Mouse (Mus musculus) ES-Bruce4 (cell line): ENCODE data around the gene Sirt6. TPM values are rescaled to one million over a fixed set of nuclear protein-coding genes. Genes with fewer than 3 reads are reported as not detected.
A peak's percentile ranks its signal among the peaks of the same experiment; 100 is the strongest.
"Not testable (repeated sequence)": the region's sequence is repeated elsewhere in the genome, so short reads cannot be mapped to it uniquely, and the experiment has no call there.

ENCODE experiments used
- H3K27ac ChIP-seq: 2 replicates; pipeline ENCODE4 v1.5.1; 2012; ENCODE audit warnings: low read length, inconsistent platforms; ENCODE audit not compliant: insufficient read depth
- H3K27me3 ChIP-seq: 2 replicates; pipeline ENCODE4 v1.6.1; 2012; ENCODE audit warnings: mild to moderate bottlenecking, low read length, inconsistent platforms; ENCODE audit not compliant: control insufficient read depth, poor library complexity, insufficient read depth, severe bottlenecking
- H3K36me3 ChIP-seq: 2 replicates; pipeline ENCODE4 v1.6.1; 2012; ENCODE audit warnings: inconsistent platforms, mild to moderate bottlenecking, low read length, moderate library complexity; ENCODE audit not compliant: control insufficient read depth, poor library complexity, insufficient read depth, severe bottlenecking
- H3K4me1 ChIP-seq: one replicate; pipeline ENCODE4 v1.8.1; 2011; ENCODE audit warnings: low read length; ENCODE audit not compliant: control insufficient read depth, insufficient read depth
- H3K4me3 ChIP-seq: 2 replicates; pipeline ENCODE4 v1.5.1; 2011; ENCODE audit warnings: low read depth, mild to moderate bottlenecking, low read length
- H3K9ac ChIP-seq: 2 replicates; pipeline ENCODE4 v1.6.1; 2012; ENCODE audit warnings: low read depth, mild to moderate bottlenecking, inconsistent platforms; ENCODE audit not compliant: poor library complexity, severe bottlenecking
- H3K9me3 ChIP-seq: replicated peaks from 2 replicates; pipeline ENCODE4 v1.6.1; 2012; ENCODE audit warnings: mild to moderate bottlenecking, low read length, inconsistent platforms; ENCODE audit not compliant: control insufficient read depth, poor library complexity, insufficient read depth, severe bottlenecking
- CTCF ChIP-seq: IDR thresholded peaks from one replicate; pipeline ENCODE4 v1.8.1; 2011; ENCODE audit warnings: low read depth, low read length
- EP300 ChIP-seq: IDR thresholded peaks from 2 replicates; pipeline ENCODE4 v1.6.1; 2011; ENCODE audit warnings: low read depth, low read length; ENCODE audit not compliant: insufficient read depth
- POLR2A ChIP-seq: IDR thresholded peaks from one replicate; pipeline ENCODE4 v1.8.1; 2011; ENCODE audit warnings: low read length; ENCODE audit not compliant: insufficient read depth
- polyA plus RNA-seq: library from polyadenylated mRNA; stranded (reverse); fragments of >200 nt; gene quantifications from 2 replicates; pipeline ENCODE4 v1.2.4, GENCODE M21; 2011; ENCODE audit warnings: low read depth; ENCODE audit not compliant: missing spikeins, insufficient read depth, insufficient read length

The Sirt6 gene
- polyA plus RNA-seq = 15.0 and 16.6 TPM in 2 replicates

GRCm38 (mm10) chr10:81626994-81627835 lies at the start of gene Sirt6:
Gene Sirt6, minus strand, starts transcription at chr10:81627797.
- H3K36me3 ChIP-seq = no peaks in the 10 kb centered on the region
- no peaks in the 10 kb centered on the region for H3K9me3 ChIP-seq
- TF ChIP-seq CTCF (no peak), POLR2A (peak; percentile 93), EP300 (peak; percentile 83; the same call in 1 of the 2 replicates)
- H3K4me1 ChIP-seq = peaks cover 8% of the 10 kb centered on the region
- H3K27ac ChIP-seq = peak within 1 kb of the TSS; percentile 88
- peak within 1 kb of the TSS; percentile 90 for H3K4me3 ChIP-seq
- H3K27me3 ChIP-seq = no peaks in the 10 kb centered on the region
- peak within 1 kb of the TSS; percentile 68 for H3K9ac ChIP-seq

GRCm38 (mm10) chr10:81656174-81656573 lies 28.6 kb upstream of the Sirt6 start:
- peak; percentile 27; the same call in 1 of the 2 replicates for TF ChIP-seq EP300
- no peak for TF ChIP-seq POLR2A
- Histone ChIP-seq H3K36me3 (peaks cover 5% of the 10 kb centered on the region; the same call in 1 of the 2 replicates), H3K27me3 (no peaks in the 10 kb centered on the region), H3K27ac (peak overlapping the region; percentile 95), H3K9ac (no peak overlapping the region), H3K4me1 (peaks cover 2% of the 10 kb centered on the region), H3K4me3 (no peak overlapping the region), H3K9me3 (peaks cover 38% of the 10 kb centered on the region)

- no peak overlapping the region for H3K9ac ChIP-seq
- peaks cover 34% of the 10 kb centered on the region for H3K9me3 ChIP-seq
- no peaks in the 10 kb centered on the region for H3K27me3 ChIP-seq
- H3K4me1 ChIP-seq = peaks cover 2% of the 10 kb centered on the region
- H3K27ac ChIP-seq = peak overlapping the region; percentile 95
- H3K4me3 ChIP-seq = no peak overlapping the region
- TF ChIP-seq EP300 (peak; percentile 95), POLR2A (no peak)
- H3K36me3 ChIP-seq = peaks cover 7% of the 10 kb centered on the region; the same call in 1 of the 2 replicates
Measured at GRCm38 (mm10) chr10:81655178-81655577, 27.6 kb upstream of the Sirt6 start.

DNA sequence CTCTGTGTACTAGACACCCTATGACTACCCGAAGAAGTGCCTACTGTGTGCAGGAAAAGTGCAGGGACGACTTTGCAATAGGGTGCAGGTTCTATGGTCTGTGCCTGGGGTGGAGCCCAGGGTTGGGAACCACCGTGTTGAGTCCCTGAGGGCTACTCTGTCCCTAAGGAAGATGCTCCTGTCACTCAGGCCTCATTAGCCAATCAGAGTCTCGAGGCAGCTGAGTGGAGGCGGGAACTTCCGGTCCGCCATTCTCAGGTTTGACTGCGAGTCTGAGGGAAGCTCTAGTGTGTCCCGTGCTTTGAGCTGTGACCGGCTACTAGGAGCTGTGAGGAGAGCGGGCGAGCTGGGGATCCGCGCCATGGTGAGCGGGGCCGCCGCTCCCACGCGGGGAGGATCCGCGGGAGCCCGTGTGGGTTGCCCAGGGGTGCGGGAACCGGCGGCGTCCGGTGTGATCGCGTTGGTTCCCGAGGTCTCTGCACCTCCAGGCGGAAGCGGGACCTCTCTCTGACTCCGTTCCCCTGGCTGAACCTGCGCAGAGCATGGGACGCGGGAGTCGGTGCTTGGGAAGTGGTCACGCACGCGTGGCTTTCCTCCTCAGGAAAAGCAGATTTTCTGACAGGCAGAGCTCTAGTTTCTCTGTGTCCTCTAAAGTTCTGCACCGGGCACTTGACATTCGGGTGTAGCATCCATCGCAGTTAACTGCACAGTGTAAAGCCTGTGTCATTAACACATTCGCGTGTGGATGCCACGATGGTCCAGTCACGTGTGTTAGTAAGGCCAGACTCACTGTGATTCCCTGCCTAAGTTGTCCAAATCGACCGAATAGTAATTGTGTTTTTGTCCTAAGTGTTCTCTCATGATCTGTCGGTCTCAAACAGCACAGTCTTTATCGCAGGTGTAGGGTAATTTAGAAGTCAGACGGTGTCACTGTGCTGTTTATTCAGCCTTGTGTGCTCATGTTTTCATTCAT lies 21.5 kb upstream of the Sirt6 start, which contains the start of gene Gm10778:
Gene Gm10778, plus strand, starts transcription at position 257 of the 973 bp plus-strand sequence.
- H3K9ac ChIP-seq = peak within 1 kb of the TSS; percentile 67
- H3K4me1 ChIP-seq, H3K9me3 ChIP-seq, H3K27me3 ChIP-seq, H3K27ac ChIP-seq, H3K36me3 ChIP-seq: not testable (repeated sequence)
- H3K4me3 ChIP-seq = peak within 1 kb of the TSS; percentile 97

DNA sequence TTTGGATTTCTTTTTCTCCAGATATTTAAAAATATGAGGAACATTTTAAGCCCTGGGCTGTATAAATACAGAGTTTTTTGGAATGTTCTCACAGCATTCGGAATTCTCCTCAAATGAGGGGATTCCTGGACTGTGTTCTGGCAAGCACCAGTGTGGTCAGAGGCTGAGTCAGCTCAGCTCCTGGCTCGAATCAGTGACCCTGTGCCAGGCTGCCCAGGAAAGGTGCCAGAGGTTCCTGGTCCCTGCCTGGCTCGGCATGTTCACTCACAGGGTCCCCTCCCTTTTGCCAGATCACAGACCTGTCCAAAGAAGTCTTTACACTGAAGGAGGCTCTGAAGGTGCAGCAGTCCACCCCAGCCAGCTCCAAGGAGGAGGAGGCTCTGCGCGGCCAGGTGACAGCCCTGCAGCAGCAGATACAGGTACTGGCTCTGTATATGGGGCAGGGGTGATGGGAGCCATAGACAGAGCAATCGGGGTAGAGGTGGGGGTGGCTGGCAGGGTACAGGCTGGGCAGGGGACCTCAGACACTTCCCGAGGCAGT lies 18.5 kb upstream of the Sirt6 start:
- no peak for TF ChIP-seq EP300
- no peak for TF ChIP-seq CTCF
- no peak for TF ChIP-seq POLR2A
- H3K9me3 ChIP-seq = no peaks in the 10 kb centered on the region
- peaks cover under 1% of the 10 kb centered on the region for H3K4me1 ChIP-seq
- 0 out of 2 replicates have a peak, but pooled peaks cover 3% of the 10 kb centered on the region for H3K36me3 ChIP-seq
- H3K27me3 ChIP-seq = no peaks in the 10 kb centered on the region
- H3K9ac ChIP-seq = no peak overlapping the region
- no peak overlapping the region for H3K4me3 ChIP-seq
- no peak overlapping the region for H3K27ac ChIP-seq
